Mouse (Mus musculus): ENCODE results near the gene C1qtnf12. TPM values are rescaled to one million over a fixed set of nuclear protein-coding genes. Genes with fewer than 3 reads are reported as not detected.

Gene C1qtnf12
- total and polyA plus RNA-seq, 3 experiments, result 1.8 to 2.9 TPM; not detected in 1

DNA sequence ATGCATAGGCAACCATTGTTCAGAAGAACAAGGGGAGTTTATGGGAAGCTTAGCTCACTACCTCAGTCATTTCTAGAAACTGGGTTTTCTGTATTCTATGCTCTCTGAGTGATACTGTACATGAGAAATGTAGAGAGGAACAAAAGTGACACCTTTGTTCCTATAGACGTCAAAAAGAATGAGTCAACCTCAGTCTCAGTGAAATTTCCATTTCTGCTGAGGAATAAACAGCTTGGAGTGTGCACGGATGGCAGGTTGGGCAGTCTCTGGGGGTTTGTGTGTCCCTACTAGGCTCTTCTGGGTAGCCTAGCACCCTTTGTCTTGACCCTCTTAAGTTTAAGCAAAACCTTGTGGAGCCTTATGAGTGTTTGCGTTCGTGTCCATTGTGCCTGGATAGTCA lies 46.3 kb downstream of the C1qtnf12 start:
- Histone ChIP-seq H3K4me1 (ENCODE audit: control insufficient read depth in 1 of 2, insufficient read depth in 2 of 2, low read length in 2 of 2) (no peaks in the 10 kb centered on the region), H3K4me3 (ENCODE audit: control insufficient read depth in 1 of 2, insufficient read depth in 1 of 2, low read depth in 2 of 2, low read length in 2 of 2) (no peak overlapping the region), H3K27me3 (ENCODE audit: control insufficient read depth in 1 of 2, insufficient read depth in 2 of 2, low read length in 2 of 2) (no peaks in the 10 kb centered on the region), H3K9ac (ENCODE audit: control insufficient read depth, low read depth, low read length, poor library complexity, severe bottlenecking) (no peak overlapping the region), H3K9me3 (replicated peaks; ENCODE audit: insufficient read depth, low read length) (no peaks in the 10 kb centered on the region), H3K36me3 (ENCODE audit: control insufficient read depth in 1 of 2, insufficient read depth in 2 of 2, low read length in 2 of 2) (peaks cover 0 to 27% of the 10 kb centered on the region in 2 experiments; a peak in 2 of 4 replicates), H3K79me2 (ENCODE audit: control insufficient read depth, insufficient read depth, low read length, poor library complexity) (no peaks in the 10 kb centered on the region), H3K27ac (ENCODE audit: control insufficient read depth, low read depth, low read length) (no peak overlapping the region)
- TF ChIP-seq USF2 (IDR thresholded peaks at IDR 0.05; ENCODE audit: borderline replicate concordance in 1 of 2, insufficient read depth in 1 of 2, low read depth in 1 of 2, low read length in 2 of 2) (no peak), ELF1 (IDR thresholded peaks at IDR 0.05; ENCODE audit: low read depth, low read length) (no peak), TCF12 (IDR thresholded peaks at IDR 0.05; ENCODE audit: low read depth, low read length) (no peak), MXI1 (IDR thresholded peaks at IDR 0.05; ENCODE audit: low read depth, low read length) (no peak), SIN3A (IDR thresholded peaks at IDR 0.05; ENCODE audit: low read length) (no peak)
- DNase-seq (ENCODE audit: low read depth, low spot score), result no peak

DNA sequence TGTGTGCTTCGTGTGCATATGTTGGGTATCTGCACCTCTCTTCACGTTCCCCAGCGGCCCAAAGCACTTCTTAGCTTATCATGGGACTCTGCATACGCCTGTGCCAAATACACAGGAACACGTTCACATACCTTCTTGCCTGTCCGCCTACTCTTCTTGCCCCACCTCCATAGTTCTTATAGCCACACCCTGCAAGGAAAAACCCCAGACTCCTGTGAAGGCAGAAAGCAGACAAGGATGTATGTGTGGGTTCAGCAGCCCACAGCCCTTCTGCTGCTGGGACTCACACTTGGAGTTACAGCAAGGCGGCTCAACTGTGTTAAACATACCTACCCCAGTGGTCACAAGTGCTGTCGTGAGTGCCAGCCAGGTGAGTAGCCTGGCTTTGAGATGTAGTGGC lies 51.5 kb downstream of the C1qtnf12 start, which contains the start of gene Tnfrsf4:
Gene Tnfrsf4, plus strand, starts transcription at position 207 of the 400 bp plus-strand sequence.
- TF ChIP-seq ZKSCAN1 (IDR thresholded peaks at IDR 0.05; ENCODE audit: low read depth, low read length), result no peak
- no peak for TF ChIP-seq ELF1 (IDR thresholded peaks at IDR 0.05; ENCODE audit: low read depth, low read length)
- no peak for TF ChIP-seq E2F4 (IDR thresholded peaks at IDR 0.05; ENCODE audit: borderline replicate concordance, low read depth, low read length)
- TF ChIP-seq TAL1 (IDR thresholded peaks at IDR 0.05; ENCODE audit: low read length), result no peak
- no peak for TF ChIP-seq USF2 (IDR thresholded peaks at IDR 0.05; ENCODE audit: borderline replicate concordance in 1 of 2, insufficient read depth in 1 of 2, low read depth in 1 of 2, low read length in 2 of 2)
- TF ChIP-seq GATA1 (IDR thresholded peaks at IDR 0.05; ENCODE audit: low read depth, low read length), result no peak
- no peak for TF ChIP-seq MYB (IDR thresholded peaks at IDR 0.05; ENCODE audit: low read depth, low read length)
- no peak for TF ChIP-seq MAX (IDR thresholded peaks at IDR 0.05; ENCODE audit: low read length)
- no peak for TF ChIP-seq USF1 (IDR thresholded peaks at IDR 0.05; ENCODE audit: low read depth, low read length)
- no peak for TF ChIP-seq NRF1 (IDR thresholded peaks at IDR 0.05; ENCODE audit: insufficient read depth, low read depth, low read length, poor library complexity, severe bottlenecking)
- DNase-seq (ENCODE audit: low read depth, low spot score), result no peak
- H3K9ac ChIP-seq (ENCODE audit: control insufficient read depth, low read depth, low read length, poor library complexity, severe bottlenecking), result no peak within 1 kb of the TSS
- no peak within 1 kb of the TSS for H3K4me3 ChIP-seq (ENCODE audit: control insufficient read depth in 1 of 2, insufficient read depth in 1 of 2, low read depth in 2 of 2, low read length in 2 of 2)
- H3K79me2 ChIP-seq (ENCODE audit: control insufficient read depth, insufficient read depth, low read length, poor library complexity), result no peaks in the 10 kb centered on the region
- H3K27ac ChIP-seq (ENCODE audit: control insufficient read depth, low read depth, low read length), result no peak within 1 kb of the TSS
- no peaks in the 10 kb centered on the region for H3K4me1 ChIP-seq (ENCODE audit: control insufficient read depth in 1 of 2, insufficient read depth in 2 of 2, low read length in 2 of 2)
- no peaks in the 10 kb centered on the region for H3K9me3 ChIP-seq (replicated peaks; ENCODE audit: insufficient read depth, low read length)
- no peaks in the 10 kb centered on the region for H3K27me3 ChIP-seq (ENCODE audit: control insufficient read depth in 1 of 2, insufficient read depth in 2 of 2, low read length in 2 of 2)
- H3K36me3 ChIP-seq (ENCODE audit: control insufficient read depth in 1 of 2, insufficient read depth in 2 of 2, low read length in 2 of 2), result peaks cover 0 to 11% of the 10 kb centered on the region in 2 experiments; a peak in 2 of 4 replicates

- no peak overlapping the region for H3K4me3 ChIP-seq (ENCODE audit: control insufficient read depth in 1 of 2, insufficient read depth in 1 of 2, low read depth in 2 of 2, low read length in 2 of 2)
- DNase-seq (ENCODE audit: low read depth, low spot score), result no peak
- no peaks in the 10 kb centered on the region for H3K9me3 ChIP-seq (replicated peaks; ENCODE audit: insufficient read depth, low read length)
- no peak overlapping the region for H3K27ac ChIP-seq (ENCODE audit: control insufficient read depth, low read depth, low read length)
- H3K36me3 ChIP-seq (ENCODE audit: control insufficient read depth in 1 of 2, insufficient read depth in 2 of 2, low read length in 2 of 2), result peaks cover 0 to 9% of the 10 kb centered on the region in 2 experiments; a peak in 2 of 4 replicates
- H3K9ac ChIP-seq (ENCODE audit: control insufficient read depth, low read depth, low read length, poor library complexity, severe bottlenecking), result no peak overlapping the region
- H3K4me1 ChIP-seq (ENCODE audit: control insufficient read depth in 1 of 2, insufficient read depth in 2 of 2, low read length in 2 of 2), result no peaks in the 10 kb centered on the region
- no peaks in the 10 kb centered on the region for H3K79me2 ChIP-seq (ENCODE audit: control insufficient read depth, insufficient read depth, low read length, poor library complexity)
- H3K27me3 ChIP-seq (ENCODE audit: control insufficient read depth in 1 of 2, insufficient read depth in 2 of 2, low read length in 2 of 2), result no peaks in the 10 kb centered on the region
- TF ChIP-seq RCOR1 (IDR thresholded peaks at IDR 0.05; ENCODE audit: low read depth, low read length) (no peak), MYC (IDR thresholded peaks at IDR 0.05; ENCODE audit: low read depth, low read length) (no peak), ZKSCAN1 (IDR thresholded peaks at IDR 0.05; ENCODE audit: low read depth, low read length) (no peak), TCF12 (IDR thresholded peaks at IDR 0.05; ENCODE audit: low read depth, low read length) (no peak), POLR2AphosphoS2 (IDR thresholded peaks at IDR 0.05; ENCODE audit: low read length) (no peak), RAD21 (IDR thresholded peaks at IDR 0.05; ENCODE audit: low read depth, low read length) (no peak), MEF2A (IDR thresholded peaks at IDR 0.05; ENCODE audit: extremely low read depth, insufficient replicate concordance, low read depth, low read length, poor library complexity, severe bottlenecking) (no peak), MAZ (IDR thresholded peaks at IDR 0.05; ENCODE audit: low read depth, low read length) (no peak)
These were observed 52.3 kb downstream of the C1qtnf12 start for GRCm38 (mm10) chr4:156014436-156014835.

Measured in MEL (cell line).